Mouse (Mus musculus) lung, adult 2 months (tissue): ENCODE measurements around the gene 4921517D22Rik.

Experiments used
- CTCF ChIP-seq: fragments of 200-500 bp; IDR thresholded peaks from 2 replicates; pipeline ENCODE4 v1.5.1; 2011; ENCODE audit warnings: mild to moderate bottlenecking, low read length, control low read depth; ENCODE audit not compliant: insufficient read depth
- POLR2A ChIP-seq: fragments of 200-500 bp; IDR thresholded peaks from 2 replicates; pipeline ENCODE4 v1.6.1; 2011; ENCODE audit warnings: low read depth, mild to moderate bottlenecking, control low read depth, low read length, borderline replicate concordance; ENCODE audit errors: extremely low read depth

GRCm38 (mm10) chr13:59654465-59654864 is 39.4 kb downstream of the 4921517D22Rik start:
- TF ChIP-seq CTCF (no peak), POLR2A (no peak)
